Mouse (Mus musculus): ENCODE measurements around the gene Kcnt1.

GRCm38 (mm10) chr2:25923799-25924198 is 60.3 kb downstream of the Kcnt1 start:
- no peak for TF ChIP-seq CTCF (conservative IDR thresholded peaks at IDR 0.05; ENCODE audit: low read length)
- TF ChIP-seq POU5F1 (IDR thresholded peaks at IDR 0.05; ENCODE audit: borderline replicate concordance, low read length): no peak
- TF ChIP-seq NANOG (IDR thresholded peaks at IDR 0.05; ENCODE audit: borderline replicate concordance, low read length): no peak
